Mouse (Mus musculus) MEL (cell line): ENCODE results near the gene Cdc25a. TPM values are rescaled to one million over a fixed set of nuclear protein-coding genes. Genes with fewer than 3 reads are reported as not detected.

Experiments
- DNase-seq: peaks from one replicate; pipeline ENCODE4 v3.0.0; 2011; ENCODE audit warnings: low read depth, low spot score
- H3K27ac ChIP-seq: 2 replicates; pipeline ENCODE4 v1.5.1; 2012; ENCODE audit warnings: low read depth, mild to moderate bottlenecking, control low read depth, low read length, moderate library complexity; ENCODE audit not compliant: control insufficient read depth
- H3K27me3 ChIP-seq, 2 experiments: fragments of 150-350 bp in 1 of 2; sonication (generic) in 1 of 2; 2 replicates each; pipeline ENCODE4 v1.6.1; 2012; ENCODE audit warnings: low read length in 2 of 2, mild to moderate bottlenecking in 2 of 2, improper control_type of control experiment in 1 of 2, moderate library complexity in 1 of 2; ENCODE audit not compliant: insufficient read depth in 2 of 2, control insufficient read depth in 1 of 2
- H3K36me3 ChIP-seq, 2 experiments: 2 replicates each; pipeline ENCODE4 v1.6.1; 2012 to 2014; ENCODE audit warnings: low read length in 2 of 2, improper control_type of control experiment in 1 of 2, inconsistent platforms in 1 of 2, mild to moderate bottlenecking in 1 of 2; ENCODE audit not compliant: insufficient read depth in 2 of 2, control insufficient read depth in 1 of 2
- H3K4me1 ChIP-seq, 2 experiments: fragments of 150-350 bp in 1 of 2; sonication (generic) in 1 of 2; 2 replicates each; pipeline ENCODE4 v1.6.1; 2012; ENCODE audit warnings: low read length in 2 of 2, improper control_type of control experiment in 1 of 2, mild to moderate bottlenecking in 1 of 2; ENCODE audit not compliant: insufficient read depth in 2 of 2, control insufficient read depth in 1 of 2
- H3K4me3 ChIP-seq, 2 experiments: fragments of 150-350 bp in 1 of 2; sonication (generic) in 1 of 2; 2 replicates each; pipeline ENCODE4 v1.5.1; 2012; ENCODE audit warnings: low read depth in 2 of 2, low read length in 2 of 2, mild to moderate bottlenecking in 2 of 2, moderate library complexity in 2 of 2, control low read depth in 1 of 2, improper control_type of control experiment in 1 of 2; ENCODE audit not compliant: control insufficient read depth in 1 of 2, insufficient read depth in 1 of 2
- H3K79me2 ChIP-seq: 2 replicates; pipeline ENCODE4 v1.6.1; 2012; ENCODE audit warnings: mild to moderate bottlenecking, low read length, moderate library complexity; ENCODE audit not compliant: control insufficient read depth, poor library complexity, insufficient read depth
- H3K9ac ChIP-seq: 2 replicates; pipeline ENCODE4 v1.6.1; 2012; ENCODE audit warnings: low read depth, mild to moderate bottlenecking, control low read depth, low read length, moderate library complexity; ENCODE audit not compliant: control insufficient read depth, poor library complexity, severe bottlenecking
- H3K9me3 ChIP-seq: fragments of 150-350 bp; sonication (generic); replicated peaks from 2 replicates; pipeline ENCODE4 v1.6.1; 2012; ENCODE audit warnings: mild to moderate bottlenecking, low read length, improper control_type of control experiment, moderate library complexity; ENCODE audit not compliant: insufficient read depth
- BHLHE40 ChIP-seq: IDR thresholded peaks from 2 replicates; pipeline ENCODE4 v1.6.1; 2012; ENCODE audit warnings: low read depth, mild to moderate bottlenecking, inconsistent platforms, low read length, improper control_type of control experiment, borderline replicate concordance
- CHD1 ChIP-seq: IDR thresholded peaks from 2 replicates; pipeline ENCODE4 v1.6.1; 2012; ENCODE audit warnings: low read depth, mild to moderate bottlenecking, inconsistent platforms, low read length, improper control_type of control experiment
- E2F4 ChIP-seq: IDR thresholded peaks from 2 replicates; pipeline ENCODE4 v1.6.1; 2011; ENCODE audit warnings: low read depth, low read length, improper control_type of control experiment, borderline replicate concordance
- EP300 ChIP-seq, 2 experiments: IDR thresholded peaks; 2 replicates each; pipeline ENCODE4 v1.6.1; 2011; ENCODE audit warnings: improper control_type of control experiment in 2 of 2, low read length in 2 of 2, low read depth in 1 of 2, mild to moderate bottlenecking in 1 of 2
- ETS1 ChIP-seq: IDR thresholded peaks from 2 replicates; pipeline ENCODE4 v1.6.1; 2012; ENCODE audit warnings: low read depth, mild to moderate bottlenecking, inconsistent platforms, low read length, improper control_type of control experiment, moderate library complexity
- GATA1 ChIP-seq: IDR thresholded peaks from 2 replicates; pipeline ENCODE4 v1.6.1; 2011; ENCODE audit warnings: low read depth, low read length, improper control_type of control experiment
- HCFC1 ChIP-seq: IDR thresholded peaks from 2 replicates; pipeline ENCODE4 v1.6.1; 2012; ENCODE audit warnings: low read depth, mild to moderate bottlenecking, inconsistent platforms, low read length, improper control_type of control experiment, moderate library complexity
- JUND ChIP-seq: IDR thresholded peaks from 2 replicates; pipeline ENCODE4 v1.6.1; 2011; ENCODE audit warnings: low read depth, mild to moderate bottlenecking, improper control_type of control experiment, low read length
- MAFK ChIP-seq: IDR thresholded peaks from 2 replicates; pipeline ENCODE4 v1.6.1; 2011; ENCODE audit warnings: low read depth, mild to moderate bottlenecking, low read length, improper control_type of control experiment, borderline replicate concordance
- MAX ChIP-seq: IDR thresholded peaks from 2 replicates; pipeline ENCODE4 v1.6.1; 2011; ENCODE audit warnings: low read length, improper control_type of control experiment
- MXI1 ChIP-seq: IDR thresholded peaks from 2 replicates; pipeline ENCODE4 v1.6.1; 2011; ENCODE audit warnings: mild to moderate bottlenecking, low read depth, low read length, improper control_type of control experiment
- MYC ChIP-seq: IDR thresholded peaks from 2 replicates; pipeline ENCODE4 v1.6.1; 2011; ENCODE audit warnings: low read depth, mild to moderate bottlenecking, low read length, improper control_type of control experiment, moderate library complexity
- NELFE ChIP-seq: IDR thresholded peaks from 2 replicates; pipeline ENCODE4 v1.6.1; 2011; ENCODE audit warnings: low read depth, low read length, improper control_type of control experiment
- NRF1 ChIP-seq: IDR thresholded peaks from 2 replicates; pipeline ENCODE4 v1.6.1; 2014; ENCODE audit warnings: low read depth, mild to moderate bottlenecking, inconsistent platforms, low read length, improper control_type of control experiment, moderate library complexity; ENCODE audit not compliant: poor library complexity, insufficient read depth, severe bottlenecking
- POLR2AphosphoS2 ChIP-seq: IDR thresholded peaks from 2 replicates; pipeline ENCODE4 v1.6.1; 2011; ENCODE audit warnings: low read length, improper control_type of control experiment
- TBP ChIP-seq: IDR thresholded peaks from 2 replicates; pipeline ENCODE4 v1.8.0; 2011; ENCODE audit warnings: low read depth, low read length, improper control_type of control experiment
- USF1 ChIP-seq: IDR thresholded peaks from 2 replicates; pipeline ENCODE4 v1.6.1; 2014; ENCODE audit warnings: low read depth, mild to moderate bottlenecking, inconsistent platforms, low read length, improper control_type of control experiment, moderate library complexity
- ZC3H11A ChIP-seq: IDR thresholded peaks from 2 replicates; pipeline ENCODE4 v1.6.1; 2012; ENCODE audit warnings: low read depth, mild to moderate bottlenecking, inconsistent platforms, low read length, improper control_type of control experiment
- ZKSCAN1 ChIP-seq: IDR thresholded peaks from 2 replicates; pipeline ENCODE4 v1.6.1; 2012; ENCODE audit warnings: low read depth, mild to moderate bottlenecking, inconsistent platforms, low read length, improper control_type of control experiment, moderate library complexity
- ZMIZ1 ChIP-seq: IDR thresholded peaks from 2 replicates; pipeline ENCODE4 v1.6.1; 2012; ENCODE audit warnings: low read depth, mild to moderate bottlenecking, inconsistent platforms, low read length, improper control_type of control experiment, moderate library complexity
- polyA plus RNA-seq, 2 experiments: library from polyadenylated mRNA; stranded (reverse) in 1 of 2; unstranded in 1 of 2; fragments of >175 nt in 1 of 2; fragments of >200 nt in 1 of 2; gene quantifications; 2 replicates each; pipeline versions ENCODE4 v1.2.1 to v1.2.4; 2012; ENCODE audit warnings: low replicate concordance in 2 of 2, low read depth in 1 of 2; ENCODE audit not compliant: insufficient read length in 2 of 2, insufficient read depth in 1 of 2, missing spikeins in 1 of 2
- total RNA-seq: library from RNA; depleted of rRNA; stranded (reverse); fragments of 300-350 nt; gene quantifications from 2 replicates; pipeline ENCODE4 v1.2.3, GENCODE M21; 2012

The Cdc25a gene
- total and polyA plus RNA-seq, 3 experiments, result 67.2 to 79.4 (median 67.4) TPM

DNA sequence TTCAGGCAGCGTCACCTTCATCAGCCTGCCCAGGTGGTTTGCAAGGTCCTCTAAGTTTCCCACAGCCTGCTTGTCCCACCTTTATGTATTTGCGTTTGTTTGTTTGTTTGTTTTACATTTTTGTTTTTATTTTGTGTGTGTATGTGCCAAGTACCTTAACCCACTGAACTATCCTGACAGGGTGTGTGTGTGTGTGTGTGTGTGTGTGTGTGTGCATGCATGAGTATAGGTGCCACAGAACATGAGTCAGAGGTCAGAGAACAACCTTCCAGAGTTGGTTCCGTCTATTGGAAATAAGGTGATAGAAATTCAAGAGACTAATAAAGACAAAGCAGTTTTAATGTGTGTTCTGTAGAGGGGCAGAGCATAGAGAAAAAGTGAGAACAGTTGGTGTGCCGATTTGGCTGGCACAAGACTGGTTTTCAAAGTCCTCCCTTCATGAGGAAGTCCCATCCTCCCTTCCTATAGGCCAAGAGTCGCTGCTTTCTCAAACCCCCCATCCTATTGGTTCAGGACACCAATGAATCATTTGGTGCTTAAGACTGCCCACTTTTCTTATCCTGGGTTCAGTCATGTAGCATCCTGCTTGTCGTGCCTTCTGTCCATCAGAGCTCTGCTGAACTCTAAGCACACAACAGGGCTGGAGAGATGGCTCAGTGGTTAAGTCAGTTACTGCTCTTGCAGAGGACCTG, 32.5 kb downstream of the Cdc25a start (continued):
- TF ChIP-seq JUND (peak; percentile 51; the same call in 1 of the 2 replicates), ETS1 (no peak), ZMIZ1 (peak; percentile 82), MXI1 (peak; percentile 56; the same call in 1 of the 2 replicates), HCFC1 (no peak; the same call in 1 of the 2 replicates), ZKSCAN1 (no peak), MAX (peak; percentile 45; the same call in 1 of the 2 replicates), EP300 (IDR thresholded peaks at IDR 0.05; ENCODE audit: low read depth in 1 of 2, low read length in 2 of 2) (peak in 1 of 2 experiments; percentile 20; a peak in 1 of 4 replicates), USF1 (0 out of 2 replicates have a peak, but pooled peaks have one; percentile 12), CHD1 (no peak), ZC3H11A (no peak), NELFE (peak; percentile 70), TBP (peak; percentile 91), BHLHE40 (no peak), GATA1 (0 out of 2 replicates have a peak, but pooled peaks have one; percentile 32), POLR2AphosphoS2 (peak; percentile 77)

- DNase-seq, result no peak
- Histone ChIP-seq H3K4me1 (peaks cover 3 to 6% of the 10 kb centered on the region in 2 experiments; a peak in 2 of 4 replicates), H3K27ac (no peak overlapping the region), H3K27me3 (no peaks in the 10 kb centered on the region), H3K79me2 (no peaks in the 10 kb centered on the region), H3K9ac (no peak overlapping the region), H3K36me3 (peaks cover 0 to 3% of the 10 kb centered on the region in 2 experiments; a peak in 1 of 4 replicates), H3K4me3 (no peak overlapping the region), H3K9me3 (no peaks in the 10 kb centered on the region)
- no peak for TF ChIP-seq HCFC1
- TF ChIP-seq GATA1, result no peak
- no peak for TF ChIP-seq MAX
- TF ChIP-seq ETS1, result no peak
- TF ChIP-seq ZC3H11A, result no peak
- TF ChIP-seq MYC, result no peak
- TF ChIP-seq NRF1, result no peak
- TF ChIP-seq E2F4, result no peak
- TF ChIP-seq MAFK, result no peak
These were observed 33.7 kb downstream of the Cdc25a start for GRCm38 (mm10) chr9:109909102-109909501.
